ENCODE assay signal across 8 mouse cellular contexts in genomic region chr14:87568447-87568908, GRCm38 (mm10).
A peak's percentile ranks its signal among the peaks of the same experiment; 100 is the strongest.
DNase-seq lines count a peak whose midpoint lies in the region; ATAC-seq and TF ChIP-seq lines count a peak whose summit lies in the region.

No protein-coding gene starts in this region.

- no peaks in the 10 kb centered on the region for H3K9me3 ChIP-seq in neural tube, embryonic 11.5 days (ENCODE audit: control insufficient read depth, low read length)
- H3K9me3 ChIP-seq in forebrain, embryonic 13.5 days (replicated peaks), result no peaks in the 10 kb centered on the region
- H3K9me3 ChIP-seq in heart, embryonic 14.5 days (ENCODE audit: control insufficient read depth, low read length), result no peaks in the 10 kb centered on the region
- H3K9me3 ChIP-seq in liver, postnatal 0 days (ENCODE audit: low read length), result no peaks in the 10 kb centered on the region

- H3K27ac ChIP-seq in neural tube, embryonic 11.5 days (ENCODE audit: low read depth, low read length), result no peak overlapping the region
- H3K27ac ChIP-seq in forebrain, embryonic 13.5 days, result no peak overlapping the region
- no peak overlapping the region for H3K27ac ChIP-seq in heart, embryonic 14.5 days (replicated peaks in 1 of 2; ENCODE audit: control insufficient read depth in 1 of 2, insufficient read depth in 1 of 2, low read depth in 2 of 2, low read length in 2 of 2)
- peak overlapping the region; percentile 80 for H3K27ac ChIP-seq in layer of hippocampus, adult 2 months
- no peak overlapping the region for H3K27ac ChIP-seq in liver, postnatal 0 days (ENCODE audit: low read depth)

- H3K9ac ChIP-seq in neural tube, embryonic 11.5 days (ENCODE audit: low read length), result 0 out of 2 replicates have a peak overlapping the region, but pooled peaks have one; percentile 15
- no peak overlapping the region for H3K9ac ChIP-seq in forebrain, embryonic 13.5 days
- H3K9ac ChIP-seq in heart, embryonic 14.5 days (ENCODE audit: low read length), result 0 out of 2 replicates have a peak overlapping the region, but pooled peaks have one; percentile 14
- H3K9ac ChIP-seq in liver, postnatal 0 days (replicated peaks), result no peak overlapping the region

- no peaks in the 10 kb centered on the region for H3K36me3 ChIP-seq in neural tube, embryonic 11.5 days (ENCODE audit: control insufficient read depth, insufficient read depth, low read length)
- no peaks in the 10 kb centered on the region for H3K36me3 ChIP-seq in forebrain, embryonic 13.5 days (ENCODE audit: poor library complexity, severe bottlenecking)
- H3K36me3 ChIP-seq in heart, embryonic 14.5 days (ENCODE audit: control insufficient read depth, insufficient read depth, low read length), result no peaks in the 10 kb centered on the region
- H3K36me3 ChIP-seq in liver, postnatal 0 days (replicated peaks; ENCODE audit: insufficient read depth, low read length), result no peaks in the 10 kb centered on the region

- H3K4me1 ChIP-seq in neural tube, embryonic 11.5 days (ENCODE audit: control insufficient read depth, insufficient read depth, low read length), result peaks cover 6% of the 10 kb centered on the region
- peaks cover 17% of the 10 kb centered on the region for H3K4me1 ChIP-seq in forebrain, embryonic 13.5 days
- peaks cover 4 to 6% of the 10 kb centered on the region in 2 experiments; a peak in 2 of 4 replicates for H3K4me1 ChIP-seq in heart, embryonic 14.5 days (ENCODE audit: control insufficient read depth in 2 of 2, insufficient read depth in 2 of 2, low read length in 2 of 2)
- peaks cover 4% of the 10 kb centered on the region for H3K4me1 ChIP-seq in liver, postnatal 0 days (ENCODE audit: insufficient read depth)

- no peak for TF ChIP-seq EP300 in liver, postnatal 0 days (IDR thresholded peaks at IDR 0.05; ENCODE audit: low read depth)

- H3K4me3 ChIP-seq in neural tube, embryonic 11.5 days (ENCODE audit: low read depth, low read length), result peak overlapping the region; percentile 16; the same call in 1 of the 2 replicates
- peak overlapping the region; percentile 30 for H3K4me3 ChIP-seq in forebrain, embryonic 13.5 days
- H3K4me3 ChIP-seq in heart, embryonic 14.5 days (ENCODE audit: control insufficient read depth in 1 of 2, insufficient read depth in 1 of 2, low read depth in 1 of 2, low read length in 2 of 2), result peak overlapping the region; percentile 28 to 39
- peak overlapping the region; percentile 56 for H3K4me3 ChIP-seq in layer of hippocampus, adult 2 months
- H3K4me3 ChIP-seq in liver, postnatal 0 days (ENCODE audit: low read depth, low read length), result no peak overlapping the region

- no peak for TF ChIP-seq CTCF in layer of hippocampus, adult 2 months (conservative IDR thresholded peaks at IDR 0.05)
- TF ChIP-seq CTCF in liver, postnatal 0 days (IDR thresholded peaks at IDR 0.05; ENCODE audit: low read depth), result no peak

- ATAC-seq in neural tube, embryonic 11.5 days (ENCODE audit: insufficient read depth, low FRiP score, low TSS enrichment), result no peak
- ATAC-seq in forebrain, embryonic 13.5 days, result peak; percentile 59
- no peak for ATAC-seq in heart, embryonic 14.5 days (ENCODE audit: insufficient number of reproducible peaks, insufficient read depth, low FRiP score, low read depth)
- ATAC-seq in liver, postnatal 0 days, result no peak

- no peaks in the 10 kb centered on the region for H3K27me3 ChIP-seq in neural tube, embryonic 11.5 days (ENCODE audit: control insufficient read depth, insufficient read depth, low read length)
- H3K27me3 ChIP-seq in forebrain, embryonic 13.5 days, result no peaks in the 10 kb centered on the region
- H3K27me3 ChIP-seq in heart, embryonic 14.5 days (ENCODE audit: control insufficient read depth, insufficient read depth, low read length), result no peaks in the 10 kb centered on the region
- H3K27me3 ChIP-seq in liver, postnatal 0 days (ENCODE audit: insufficient read depth, low read length), result no peaks in the 10 kb centered on the region

- peak overlapping the region; percentile 43 for H3K4me2 ChIP-seq in neural tube, embryonic 11.5 days (ENCODE audit: low read depth)
- H3K4me2 ChIP-seq in forebrain, embryonic 13.5 days, result peak overlapping the region; percentile 60
- peak overlapping the region; percentile 72 for H3K4me2 ChIP-seq in heart, embryonic 14.5 days (ENCODE audit: low read length)
- H3K4me2 ChIP-seq in liver, postnatal 0 days (ENCODE audit: low read depth, low read length), result peak overlapping the region; percentile 29; the same call in 1 of the 2 replicates

- DNase-seq in neural tube, embryonic 11.5 days (ENCODE audit: low spot score), result peak; percentile 32
- no peak for DNase-seq in neural tube, embryonic 10.5 days (ENCODE audit: extremely low spot score, low spot score)
- DNase-seq in layer of hippocampus, adult 2 months (ENCODE audit: low spot score in 2 of 2), result peak; percentile 57 to 71
- no peak for DNase-seq in liver, postnatal 0 days
- peak; percentile 55 for DNase-seq in ovary, adult 18-20 months (ENCODE audit: low spot score)
- no peak for DNase-seq in spleen, adult 12 weeks (ENCODE audit: low spot score)

- 21% methylated on average over 15 of the region's 15 CpGs for WGBS in neural tube, embryonic 11.5 days
- 17% methylated on average over 15 of the region's 15 CpGs for WGBS in forebrain, embryonic 13.5 days
- WGBS in heart, embryonic 14.5 days, result 14% methylated on average over 15 of the region's 15 CpGs
- WGBS in liver, postnatal 0 days (ENCODE audit: insufficient replicate concordance), result 20% methylated on average over 15 of the region's 15 CpGs

Comparison
In these comparisons a context has a peak if more than half of its experiments do, and no peak if none do; other contexts are left out.
1. DNase-seq: peak in neural tube, embryonic 11.5 days (single experiment), layer of hippocampus, adult 2 months (2 of 2) and ovary, adult 18-20 months (single experiment); none in neural tube, embryonic 10.5 days (single experiment), liver, postnatal 0 days (single experiment) and spleen, adult 12 weeks (single experiment).
2. H3K9ac ChIP-seq: peak in neural tube, embryonic 11.5 days (single experiment) and heart, embryonic 14.5 days (single experiment); none in forebrain, embryonic 13.5 days (single experiment) and liver, postnatal 0 days (single experiment).
3. Peak in every context shown above with its lines, with median percentiles within 50 percentile points of each other: H3K4me2 ChIP-seq.